Mouse (Mus musculus): ENCODE measurements at regions not wholly inside any gene's neighbourhood (a gene's known extent, or its start where the extent isn't known, plus 50 kb on each side); places are given as distances from the start of the nearest gene placed in this dataset.
A peak's percentile ranks its signal among the peaks of the same experiment; 100 is the strongest.

DNA sequence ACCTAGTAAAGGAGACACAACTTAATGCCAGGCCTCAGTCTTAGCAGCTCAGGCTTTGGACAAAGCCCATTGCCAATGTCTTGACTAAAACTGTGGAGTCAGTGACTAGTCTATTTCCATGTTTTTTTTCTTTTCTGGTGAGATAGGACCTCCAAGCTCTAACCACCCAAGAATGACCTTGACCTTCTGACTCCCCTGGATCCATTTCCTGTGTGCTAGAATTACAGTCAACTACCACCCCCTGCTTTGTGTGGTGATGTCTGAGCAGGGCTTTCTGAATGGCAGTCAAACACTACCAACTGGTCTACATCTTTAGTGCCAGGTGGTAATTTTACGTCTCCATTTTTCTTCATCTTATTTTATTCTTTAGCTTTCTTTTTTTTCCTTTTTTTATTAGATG, 51.3 kb upstream of the Rnf138rt1 start:
- no peak for DNase-seq

DNA sequence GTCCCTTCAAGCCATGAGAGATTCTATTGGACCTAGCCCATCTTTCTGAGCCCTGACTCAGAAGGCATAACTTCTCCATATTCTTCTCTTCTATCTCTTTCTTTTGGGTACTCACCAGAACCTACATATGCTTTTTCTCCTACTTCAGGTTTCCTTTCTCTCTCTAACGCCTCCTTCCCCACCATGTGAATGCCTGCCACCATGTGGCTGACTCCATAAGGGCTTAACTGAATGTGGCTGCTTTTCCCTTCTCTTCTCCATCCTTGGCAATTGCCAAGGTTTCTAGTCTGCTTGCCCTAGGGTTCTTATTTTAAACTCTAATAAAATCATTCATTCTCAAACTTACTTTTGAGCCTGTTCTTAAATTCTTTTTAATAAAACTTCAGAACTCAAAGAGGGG, 53.7 kb upstream of the Rnf138rt1 start:
- DNase-seq = peak; percentile 2

DNA sequence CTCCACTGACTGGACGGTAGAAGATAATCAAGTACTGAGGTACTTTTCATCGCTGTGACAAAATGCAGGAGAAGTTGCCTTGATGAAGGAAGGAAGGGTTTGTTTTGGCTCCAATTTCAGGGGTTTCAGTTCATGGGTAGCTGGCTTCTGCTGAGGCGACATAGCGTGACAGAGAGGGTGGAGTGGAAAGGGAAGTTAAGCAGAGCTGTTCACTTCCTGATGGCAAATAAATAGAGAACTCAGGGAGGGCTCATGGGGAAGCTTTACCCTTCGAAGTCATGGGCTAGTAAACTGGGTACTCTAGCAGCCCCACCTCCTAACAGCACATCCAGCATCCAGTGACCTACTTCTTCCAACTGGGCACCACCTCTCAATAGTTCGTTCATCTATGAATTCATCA, 61.2 kb upstream of the Rnf138rt1 start:
- DNase-seq = no peak

DNA sequence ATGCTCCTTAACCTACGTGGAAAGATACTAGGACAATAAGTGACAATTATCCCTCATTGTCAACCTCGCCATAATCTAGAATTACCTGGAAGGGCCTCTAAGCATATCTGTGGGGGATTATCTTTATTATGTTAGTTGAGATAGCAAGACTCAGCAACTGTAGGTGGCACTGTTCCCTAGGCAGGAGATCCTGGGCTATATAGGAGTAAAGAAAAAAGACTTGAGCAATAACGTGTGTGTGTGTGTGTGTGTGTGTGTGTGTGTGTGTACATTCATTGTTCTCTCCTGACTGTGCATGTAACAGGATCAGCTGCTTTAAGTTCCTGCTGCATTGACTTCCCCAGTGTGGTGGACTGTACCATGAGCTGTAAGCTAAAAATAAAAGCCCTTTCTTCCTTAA, 66.3 kb upstream of the Rnf138rt1 start:
- peak; percentile 32 for DNase-seq

DNA sequence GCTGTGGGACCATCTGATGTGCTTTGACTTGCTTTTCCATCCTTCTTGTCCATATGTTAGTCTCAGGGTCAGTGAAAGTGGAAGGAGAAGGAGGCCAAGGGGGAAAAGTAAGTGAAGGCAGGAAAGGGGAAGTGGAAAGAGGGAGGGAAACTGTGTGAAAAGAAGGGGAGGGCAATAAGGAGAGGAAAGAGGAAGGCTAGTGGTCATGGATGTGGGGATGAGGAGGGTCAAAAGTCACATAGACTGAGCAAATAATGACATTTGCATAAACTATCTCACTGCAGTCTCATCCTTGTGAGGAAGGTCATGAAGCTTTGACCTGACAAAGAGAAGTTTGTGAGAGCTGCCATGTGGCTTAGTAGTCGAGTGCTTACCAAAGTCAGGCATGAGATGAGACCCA, 63.4 kb upstream of the Ap1s2 start:
- no peak for DNase-seq

DNA sequence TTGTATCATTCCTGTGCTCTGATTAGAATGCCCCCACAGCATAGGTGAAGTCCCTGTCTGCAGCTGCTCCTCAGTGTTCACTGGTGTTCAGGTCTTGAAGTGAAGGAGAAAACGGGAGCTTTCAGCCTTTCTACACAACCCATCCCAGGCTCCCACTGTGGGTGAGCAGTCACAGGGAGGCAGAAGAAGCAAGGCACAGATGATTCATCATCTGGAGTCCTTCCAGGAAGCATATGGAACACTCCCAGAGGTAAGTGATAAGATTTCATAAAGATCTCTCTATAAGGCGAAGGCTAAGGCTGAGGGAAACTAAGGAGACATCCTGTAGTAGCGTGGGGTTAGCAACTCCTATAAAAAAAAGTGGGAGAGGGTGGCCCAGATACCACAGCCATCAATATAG, 61.9 kb upstream of the Ap1s2 start:
- DNase-seq = no peak

DNA sequence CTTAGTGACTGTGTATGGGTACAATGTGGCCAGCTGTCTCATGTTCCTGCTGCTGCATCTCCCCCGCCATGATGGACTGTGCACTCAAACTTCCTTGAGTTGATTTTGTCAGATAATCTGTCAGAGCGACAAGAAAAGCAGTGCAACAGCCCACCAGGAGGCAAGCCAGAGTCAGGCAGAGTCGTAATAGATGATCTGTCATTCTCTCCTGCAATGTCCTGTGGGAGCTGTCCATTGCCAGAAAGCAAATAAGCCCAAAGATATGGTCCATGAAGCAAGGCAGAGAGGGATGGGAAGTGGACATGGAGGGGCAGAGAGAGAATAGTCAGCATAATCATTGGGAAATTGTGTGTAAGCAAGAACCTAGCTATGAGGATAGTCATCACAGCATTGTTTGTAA, 61.2 kb upstream of the Ap1s2 start:
- no peak for DNase-seq

DNA sequence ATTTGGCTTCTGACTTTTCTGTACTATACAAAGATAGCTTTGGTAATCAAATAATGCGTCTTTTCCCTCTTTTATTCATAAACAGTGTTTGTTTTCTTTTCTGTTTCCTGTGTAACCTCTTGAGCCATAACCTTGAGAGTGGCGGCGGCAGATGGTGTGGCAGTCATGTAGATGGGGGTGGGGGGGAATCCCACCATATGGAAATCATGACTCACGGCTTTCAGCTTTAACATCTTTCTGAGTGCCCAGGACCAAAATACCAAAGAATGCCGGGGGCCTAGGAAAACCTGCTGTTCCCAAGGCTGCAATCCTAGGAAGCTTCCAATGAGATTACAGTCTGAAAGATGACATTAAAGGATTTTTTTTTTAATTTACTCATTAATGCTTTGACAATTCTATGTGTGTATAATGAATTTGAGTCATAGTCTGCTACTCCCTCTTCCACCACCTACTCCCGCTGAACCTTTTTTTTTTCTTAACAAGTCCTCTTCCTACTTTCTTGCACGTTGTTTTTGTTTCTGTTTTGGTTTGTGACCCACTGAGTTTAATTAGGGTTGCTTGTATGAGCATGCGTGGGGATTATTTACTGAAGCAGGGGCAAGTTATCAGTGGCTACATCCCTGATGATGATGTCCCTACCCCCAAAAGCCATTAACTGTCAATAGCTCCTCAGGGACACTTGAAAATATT, 60.2 kb upstream of the Ap1s2 start:
- DNase-seq = peak; percentile 24

DNA sequence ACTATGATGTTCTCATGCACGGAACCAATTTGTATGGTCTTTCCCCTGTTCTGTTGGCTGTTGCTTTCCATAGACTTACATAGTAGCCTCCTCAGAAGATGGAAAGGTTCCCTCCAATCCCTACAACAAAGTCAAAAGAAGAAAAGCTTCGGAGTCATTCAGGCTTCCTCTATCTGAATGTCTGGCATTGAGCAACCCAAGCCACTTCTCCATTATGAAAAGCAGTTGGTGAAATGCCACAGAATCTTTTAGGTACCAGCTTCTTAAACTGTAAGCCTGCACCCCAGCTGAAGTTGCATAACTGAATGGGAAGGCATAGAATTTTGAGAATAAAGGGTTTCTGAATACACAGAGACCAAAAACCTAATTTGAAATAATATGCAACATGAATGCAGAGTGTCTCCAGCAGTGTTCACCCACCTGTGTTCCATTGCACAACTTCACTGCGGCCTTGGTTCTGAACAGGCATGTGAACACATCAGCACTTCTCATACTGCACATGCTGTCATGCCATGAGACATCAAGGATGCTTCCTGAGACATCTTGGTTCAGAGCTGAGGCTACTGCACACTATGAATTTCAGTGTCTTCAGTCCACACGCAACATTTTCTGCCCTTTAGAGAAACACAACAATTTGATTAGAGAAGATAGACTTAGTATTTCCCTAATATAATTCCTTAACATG, 57.8 kb upstream of the Ap1s2 start:
- no peak for DNase-seq

DNA sequence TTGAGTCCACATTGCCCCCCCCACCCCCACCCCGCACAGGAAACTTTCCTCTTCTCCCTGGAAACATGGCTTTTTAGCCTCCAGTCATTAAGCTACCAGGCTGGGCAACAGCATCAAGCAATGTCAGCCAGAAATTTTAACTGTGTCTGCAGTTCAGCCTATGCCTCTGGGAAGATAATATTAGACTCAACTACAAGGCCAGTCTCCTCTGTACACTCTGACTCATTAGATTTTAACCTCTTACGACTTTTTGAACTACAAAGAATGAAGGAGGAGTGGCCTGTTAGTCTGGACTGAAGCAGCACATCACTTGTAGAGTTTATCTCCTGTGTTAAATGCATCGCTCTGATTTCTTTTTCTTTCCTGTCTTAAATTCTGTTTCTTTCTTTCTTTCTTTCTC, 50.3 kb upstream of the Ap1s2 start:
- DNase-seq = no peak

Data from retina, postnatal 1 day (tissue).